Mouse (Mus musculus): ENCODE results near the gene Scml4.

- TF ChIP-seq CTCF (IDR thresholded peaks at IDR 0.05; ENCODE audit: extremely low read depth, insufficient read depth, low read length), result no peak
- no peak for TF ChIP-seq POLR2A (IDR thresholded peaks at IDR 0.05; ENCODE audit: extremely low read depth, insufficient read depth, low read length)
These were observed 145.5 kb downstream of the Scml4 start for GRCm38 (mm10) chr10:43005677-43006076.

All from cortical plate, adult 2 months (tissue).